Mouse (Mus musculus): ENCODE data around the gene Tbc1d10b.

- TF ChIP-seq GATA1 (IDR thresholded peaks at IDR 0.05; ENCODE audit: low read depth, low read length), result peak; percentile 77
- TF ChIP-seq MYB (IDR thresholded peaks at IDR 0.05; ENCODE audit: low read depth, low read length), result no peak
- TF ChIP-seq ZKSCAN1 (IDR thresholded peaks at IDR 0.05; ENCODE audit: low read depth, low read length), result no peak
- TF ChIP-seq MAFK (IDR thresholded peaks at IDR 0.05; ENCODE audit: borderline replicate concordance, low read depth, low read length), result no peak
- no peak for TF ChIP-seq ZC3H11A (IDR thresholded peaks at IDR 0.05; ENCODE audit: low read depth, low read length)
- no peak for TF ChIP-seq UBTF (IDR thresholded peaks at IDR 0.05; ENCODE audit: borderline replicate concordance, insufficient read depth, low read depth, low read length)
- TF ChIP-seq POLR2A (IDR thresholded peaks at IDR 0.05; ENCODE audit: control insufficient read depth in 1 of 2, insufficient read depth in 1 of 2, low read depth in 1 of 2, low read length in 2 of 2, poor library complexity in 1 of 2), result no peak
- TF ChIP-seq CTCF (IDR thresholded peaks at IDR 0.05 in 2 of 3, conservative IDR thresholded peaks at IDR 0.05 in 1 of 3; ENCODE audit: control insufficient read depth in 1 of 3, insufficient read depth in 1 of 3, low read depth in 2 of 3, low read length in 3 of 3, poor library complexity in 1 of 3, severe bottlenecking in 1 of 3), result no peak
- TF ChIP-seq RAD21 (IDR thresholded peaks at IDR 0.05; ENCODE audit: low read depth, low read length), result no peak
- peak; percentile 23; the same call in 1 of the 2 replicates for TF ChIP-seq SIN3A (IDR thresholded peaks at IDR 0.05; ENCODE audit: low read length)
- TF ChIP-seq ETS1 (IDR thresholded peaks at IDR 0.05; ENCODE audit: low read depth, low read length), result peak; percentile 57
- no peak for TF ChIP-seq ZMIZ1 (IDR thresholded peaks at IDR 0.05; ENCODE audit: low read depth, low read length)
- no peak for TF ChIP-seq USF1 (IDR thresholded peaks at IDR 0.05; ENCODE audit: low read depth, low read length)
- TF ChIP-seq MAZ (IDR thresholded peaks at IDR 0.05; ENCODE audit: low read depth, low read length), result no peak
Measured at GRCm38 (mm10) chr7:127225147-127225995, 17.1 kb upstream of the Tbc1d10b start.

Data from MEL (cell line).